Mouse (Mus musculus) heart, adult 2 months (tissue): ENCODE data around the gene Slc22a14.

Experiments used
- CTCF ChIP-seq: fragments of 200-600 bp; IDR thresholded peaks from 2 replicates; pipeline ENCODE4 v1.8.1; 2022; ENCODE audit warnings: antibody characterized with exemption, mild to moderate bottlenecking, moderate library complexity
- EP300 ChIP-seq: fragments of 200-500 bp; IDR thresholded peaks from 2 replicates; pipeline ENCODE4 v1.6.1; 2011; ENCODE audit warnings: low read depth, low read length, control low read depth; ENCODE audit not compliant: insufficient read depth
- POLR2A ChIP-seq: fragments of 200-500 bp; IDR thresholded peaks from 2 replicates; pipeline ENCODE4 v1.6.1; 2011; ENCODE audit warnings: mild to moderate bottlenecking, low read depth, low read length, control low read depth; ENCODE audit not compliant: insufficient read depth

DNA sequence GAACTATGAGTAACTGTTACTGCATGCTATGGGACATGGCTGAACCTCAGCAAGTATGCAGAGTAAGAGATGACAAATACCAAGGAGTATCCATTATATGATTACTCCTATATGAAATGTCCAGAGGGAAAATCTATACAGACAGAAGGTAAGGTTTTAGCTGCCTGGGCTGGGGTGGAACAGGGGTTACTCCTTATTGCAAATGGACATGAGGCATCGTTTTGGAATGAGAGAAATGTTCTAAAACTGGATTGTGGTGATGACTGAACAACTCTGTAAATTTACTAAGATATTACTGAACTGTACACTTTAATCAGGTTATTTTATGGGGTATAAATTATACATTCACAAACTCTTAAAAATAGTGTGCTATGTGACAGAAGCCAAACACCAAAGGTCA is 46.5 kb downstream of the Slc22a14 start:
- TF ChIP-seq CTCF (no peak), POLR2A (no peak), EP300 (no peak)
